Mouse (Mus musculus) brain, embryonic 14.5 days (tissue): ENCODE results near the gene Slc2a2.

Experiments
- CTCF ChIP-seq: fragments of 200-500 bp; IDR thresholded peaks from 2 replicates; pipeline ENCODE4 v1.5.1; 2012; ENCODE audit warnings: inconsistent platforms, mild to moderate bottlenecking, moderate library complexity, borderline replicate concordance; ENCODE audit not compliant: insufficient read depth, insufficient read length; ENCODE audit errors: extremely low read depth
- POLR2A ChIP-seq: fragments of 200-500 bp; IDR thresholded peaks from 2 replicates; pipeline ENCODE4 v1.6.1; 2012; ENCODE audit warnings: mild to moderate bottlenecking, inconsistent platforms, borderline replicate concordance; ENCODE audit not compliant: poor library complexity, insufficient read depth, insufficient read length, severe bottlenecking; ENCODE audit errors: extremely low read depth

GRCm38 (mm10) chr3:28736981-28737380 is 39.3 kb downstream of the Slc2a2 start:
- no peak for TF ChIP-seq CTCF
- no peak for TF ChIP-seq POLR2A
